Mouse (Mus musculus): Measurements from ENCODE around the gene Prr15l.
A peak's percentile ranks its signal among the peaks of the same experiment; 100 is the strongest.

- TF ChIP-seq CTCF (IDR thresholded peaks at IDR 0.05; ENCODE audit: low read depth, low read length): 0 out of 2 replicates have a peak, but pooled peaks have one; percentile 10
- no peak for TF ChIP-seq POLR2A (IDR thresholded peaks at IDR 0.05; ENCODE audit: extremely low read depth, insufficient read depth, low read length)
Observed at GRCm38 (mm10) chr11:96956009-96956724, 28.3 kb downstream of the Prr15l start.

All from liver, adult 2 months (tissue).